Mouse (Mus musculus) spleen, adult 12 weeks (tissue): ENCODE data around the gene Hsf4.
A peak's percentile ranks its signal among the peaks of the same experiment; 100 is the strongest.
"Not testable (repeated sequence)": the region's sequence is repeated elsewhere in the genome, so short reads cannot be mapped to it uniquely, and the experiment has no call there.

Experiments
- DNase-seq: peaks from one replicate; pipeline ENCODE4 v3.0.0; 2022; ENCODE audit warnings: low spot score

The Hsf4 gene

GRCm38 (mm10) chr8:105285514-105285913 lies 15.9 kb downstream of the Hsf4 start:
- DNase-seq = no peak

GRCm38 (mm10) chr8:105286907-105287306 lies 17.3 kb downstream of the Hsf4 start:
- DNase-seq = no peak

GRCm38 (mm10) chr8:105288231-105288630 lies 18.6 kb downstream of the Hsf4 start:
- no peak for DNase-seq

GRCm38 (mm10) chr8:105288958-105289732 lies 19.5 kb downstream of the Hsf4 start:
- DNase-seq = peak; percentile 85

GRCm38 (mm10) chr8:105289805-105290460 lies 20.3 kb downstream of the Hsf4 start, which contains the start of gene 4931428F04Rik:
TSS of gene 4931428F04Rik (minus strand) at chr8:105289864.
- DNase-seq = no peak

DNA sequence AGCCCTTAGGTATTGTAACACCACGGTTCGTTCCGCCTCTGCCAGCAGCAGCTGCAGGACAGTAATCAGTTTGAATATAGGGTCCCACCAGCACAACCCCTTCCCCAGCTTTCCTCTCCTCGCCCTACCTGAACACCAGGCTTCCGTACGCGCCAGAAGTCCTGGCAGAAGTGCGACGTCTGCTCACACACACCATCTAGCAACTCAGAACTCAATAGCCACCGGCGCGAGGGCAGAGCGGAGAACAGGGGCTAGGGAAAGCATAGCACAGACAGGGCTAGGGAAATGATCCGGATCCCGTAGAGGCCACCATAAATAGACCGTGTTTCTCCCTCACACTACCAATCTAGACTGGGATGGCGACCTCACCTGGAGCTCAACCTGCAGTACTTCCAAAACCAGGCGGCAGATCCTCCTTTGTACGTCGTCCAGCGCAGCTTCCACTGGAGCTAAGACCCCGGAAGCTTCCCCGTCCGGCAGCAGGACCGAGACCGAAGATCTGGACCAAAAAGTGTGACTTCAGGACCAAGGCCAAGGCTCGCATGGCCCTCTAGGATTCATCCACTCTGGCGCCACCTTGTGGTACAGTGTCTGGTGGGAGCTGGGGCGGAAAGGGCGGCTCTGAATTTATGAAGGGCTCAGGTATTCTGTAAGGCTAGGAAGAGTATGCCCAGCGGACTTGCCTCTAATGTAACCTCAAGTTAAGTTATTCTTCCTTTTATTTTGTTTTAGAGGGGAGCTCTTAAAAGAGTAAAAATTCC lies 21.1 kb downstream of the Hsf4 start:
- DNase-seq = peak; percentile 80

GRCm38 (mm10) chr8:105291364-105291763 lies 21.8 kb downstream of the Hsf4 start:
- not testable (repeated sequence) for DNase-seq

GRCm38 (mm10) chr8:105291802-105292201 lies 22.2 kb downstream of the Hsf4 start:
- not testable (repeated sequence) for DNase-seq

GRCm38 (mm10) chr8:105292471-105292870 lies 22.9 kb downstream of the Hsf4 start:
- no peak for DNase-seq

DNA sequence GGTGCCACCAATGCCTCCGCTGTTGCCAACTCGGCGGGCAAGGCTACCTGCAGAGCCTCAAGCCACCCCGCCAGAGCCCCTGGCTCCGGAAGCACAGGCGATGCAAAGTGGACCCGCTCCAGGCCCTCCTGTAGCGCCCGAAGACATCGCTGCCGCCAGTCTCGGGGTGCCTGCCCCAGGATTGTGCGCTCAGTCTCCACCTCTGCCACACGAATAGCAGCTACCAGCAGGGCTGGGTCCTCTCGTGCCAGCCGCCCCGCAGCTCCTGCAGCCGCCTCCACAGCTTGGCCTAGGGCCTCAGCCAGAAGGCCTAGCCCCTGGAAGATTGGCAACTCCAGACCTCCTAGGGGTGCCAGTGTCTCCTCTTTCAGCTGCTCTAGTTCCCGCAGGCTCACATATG lies 23.8 kb downstream of the Hsf4 start:
- DNase-seq = no peak

- no peak for DNase-seq
Observed at GRCm38 (mm10) chr8:105294776-105295175, 25.2 kb downstream of the Hsf4 start.

DNA sequence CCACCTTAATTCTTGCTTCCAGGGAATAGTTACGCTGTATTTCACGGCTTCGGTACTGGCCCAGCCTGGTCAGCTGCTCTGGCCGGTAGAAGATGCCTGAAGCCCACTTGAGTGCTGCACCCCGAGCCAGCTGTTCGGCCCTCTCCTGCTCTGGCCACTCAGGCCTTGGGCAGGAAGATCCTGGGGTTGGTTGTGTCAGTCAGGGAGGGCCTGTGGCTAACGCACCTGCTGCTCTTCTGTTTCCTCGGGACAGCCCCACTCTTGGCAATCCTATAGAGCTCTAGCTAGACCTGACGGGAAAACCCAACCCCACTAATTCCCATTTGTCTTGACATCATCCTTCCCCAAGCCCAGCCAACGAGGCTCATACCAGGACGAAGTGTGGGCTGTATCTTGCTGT lies 25.7 kb downstream of the Hsf4 start:
- no peak for DNase-seq

GRCm38 (mm10) chr8:105295895-105296573 lies 26.4 kb downstream of the Hsf4 start, which contains the start of gene Exoc3l:
TSS of gene Exoc3l (minus strand) at chr8:105296101.
- DNase-seq = no peak

DNA sequence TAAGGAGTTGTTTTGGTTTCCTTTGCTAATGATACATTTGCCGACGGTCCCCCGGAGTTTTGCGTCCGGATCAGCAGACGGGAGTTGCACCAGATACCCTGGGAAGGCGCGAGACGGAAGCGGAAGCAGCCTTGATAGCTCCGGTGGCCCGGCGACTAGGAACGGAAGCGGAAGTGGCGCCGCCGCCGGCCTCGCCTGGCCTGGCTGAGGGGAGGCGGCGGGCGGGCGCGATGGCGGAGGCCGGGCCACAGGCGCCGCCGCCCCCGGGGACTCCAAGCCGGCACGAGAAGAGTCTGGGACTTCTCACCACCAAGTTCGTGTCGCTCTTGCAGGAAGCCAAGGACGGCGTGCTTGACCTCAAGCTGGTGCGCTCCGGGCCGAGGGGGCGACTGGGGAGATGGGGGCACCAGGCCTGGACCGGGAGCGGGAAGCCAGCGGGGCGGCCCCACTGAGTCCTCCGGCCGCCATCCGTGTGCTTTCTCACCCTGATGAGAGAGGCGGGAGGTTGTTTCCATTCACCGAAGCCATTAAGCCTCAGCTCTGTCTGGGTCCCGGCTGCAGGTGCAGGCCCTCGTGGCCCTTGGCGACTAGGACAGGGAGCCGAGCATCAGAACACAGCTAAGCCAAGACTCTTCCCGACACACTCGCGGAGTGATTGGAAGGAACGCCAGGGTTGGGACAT lies 28.1 kb downstream of the Hsf4 start, which contains the start of gene E2f4:
TSS of gene E2f4 (plus strand) at position 153 of the 682 bp plus-strand sequence.
- DNase-seq = peak; percentile 79

GRCm38 (mm10) chr8:105298351-105299252 lies 29.0 kb downstream of the Hsf4 start:
- no peak for DNase-seq

GRCm38 (mm10) chr8:105299962-105300361 lies 30.4 kb downstream of the Hsf4 start:
- peak; percentile 75 for DNase-seq

GRCm38 (mm10) chr8:105303396-105303795 lies 33.8 kb downstream of the Hsf4 start:
- DNase-seq = no peak

DNA sequence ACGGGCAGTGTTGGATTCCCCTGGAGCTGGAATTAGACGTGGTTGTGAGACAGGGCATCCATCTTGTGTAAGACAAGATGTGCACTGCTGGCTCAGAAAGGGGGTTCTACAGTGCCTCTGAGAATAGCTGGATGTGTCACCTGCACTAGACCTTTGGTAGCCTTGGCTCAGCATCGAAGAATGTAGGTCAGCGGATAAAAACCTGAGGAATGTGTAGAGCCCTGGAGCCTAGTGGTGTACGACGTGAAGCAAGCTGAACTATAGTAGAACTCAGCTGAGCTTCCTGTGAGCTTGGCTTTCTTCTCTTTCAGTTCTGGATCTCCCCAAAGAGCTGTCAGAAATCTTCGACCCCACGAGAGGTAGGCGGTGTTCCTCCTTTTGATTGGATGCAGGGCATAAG lies 34.3 kb downstream of the Hsf4 start:
- no peak for DNase-seq

- no peak for DNase-seq
Observed at GRCm38 (mm10) chr8:105304325-105305210, 35.0 kb downstream of the Hsf4 start.
